Mouse (Mus musculus) spleen, adult 2 months (tissue): ENCODE measurements around the gene Klhl29.

Source experiments
- CTCF ChIP-seq: fragments of 200-500 bp; IDR thresholded peaks from 2 replicates; pipeline ENCODE4 v1.5.1; 2011; ENCODE audit warnings: mild to moderate bottlenecking, inconsistent platforms; ENCODE audit not compliant: insufficient read depth, insufficient read length, insufficient replicate concordance; ENCODE audit errors: extremely low read depth
- POLR2A ChIP-seq: fragments of 200-500 bp; IDR thresholded peaks from 2 replicates; pipeline ENCODE4 v1.6.1; 2011; ENCODE audit warnings: low read depth, low read length, inconsistent platforms

DNA sequence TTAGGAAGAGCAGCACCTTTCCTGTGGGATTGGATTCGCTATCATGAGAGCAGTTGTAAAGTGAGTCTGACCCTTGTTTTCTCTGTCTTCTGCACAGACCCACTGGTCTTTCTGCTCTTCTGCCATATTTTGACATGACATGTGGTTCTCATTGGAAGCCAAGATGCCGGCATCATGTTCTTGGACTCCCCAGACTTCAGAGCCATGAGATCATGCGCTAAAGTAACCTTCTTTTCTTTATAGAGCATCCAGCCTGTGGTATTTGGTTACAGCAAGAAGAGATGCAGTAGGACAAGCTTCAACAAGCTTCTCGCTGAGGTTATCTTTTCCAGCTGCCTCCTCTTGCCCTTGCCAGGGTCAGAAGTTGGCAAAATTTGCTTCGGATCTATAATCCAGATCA is 145.0 kb downstream of the Klhl29 start:
- no peak for TF ChIP-seq CTCF
- no peak for TF ChIP-seq POLR2A
